Mouse (Mus musculus) gastrocnemius, adult 2 months (tissue): ENCODE measurements around the gene Fhdc1. TPM values are rescaled to one million over a fixed set of nuclear protein-coding genes. Genes with fewer than 3 reads are reported as not detected.

Experiments used
- DNase-seq: peaks from one replicate; pipeline ENCODE4 v3.0.0; 2022
- H3K27ac ChIP-seq: fragments of 200-600 bp; 2 replicates; pipeline ENCODE4 v1.8.1; 2022; ENCODE audit warnings: mild to moderate bottlenecking
- H3K4me3 ChIP-seq: fragments of 200-600 bp; 2 replicates; pipeline ENCODE4 v1.8.1; 2022; ENCODE audit warnings: mild to moderate bottlenecking, moderate library complexity
- CTCF ChIP-seq: fragments of 200-600 bp; IDR thresholded peaks from 2 replicates; pipeline ENCODE4 v1.8.1; 2022; ENCODE audit warnings: antibody characterized with exemption, mild to moderate bottlenecking, moderate library complexity
- intact Hi-C: fragments of 180-260 bp; cut with DNase I; formaldehyde crosslinking; loops from one replicate; pipeline ENCODE4 v1.15.1; 2025
- total RNA-seq, 2 experiments: library from RNA; stranded (reverse); gene quantifications; 2 replicates each; pipeline ENCODE4 v1.2.3; 2021

Gene Fhdc1
- total RNA-seq, 2 experiments from 2014 or later = 0.14 to 0.15 TPM

DNA sequence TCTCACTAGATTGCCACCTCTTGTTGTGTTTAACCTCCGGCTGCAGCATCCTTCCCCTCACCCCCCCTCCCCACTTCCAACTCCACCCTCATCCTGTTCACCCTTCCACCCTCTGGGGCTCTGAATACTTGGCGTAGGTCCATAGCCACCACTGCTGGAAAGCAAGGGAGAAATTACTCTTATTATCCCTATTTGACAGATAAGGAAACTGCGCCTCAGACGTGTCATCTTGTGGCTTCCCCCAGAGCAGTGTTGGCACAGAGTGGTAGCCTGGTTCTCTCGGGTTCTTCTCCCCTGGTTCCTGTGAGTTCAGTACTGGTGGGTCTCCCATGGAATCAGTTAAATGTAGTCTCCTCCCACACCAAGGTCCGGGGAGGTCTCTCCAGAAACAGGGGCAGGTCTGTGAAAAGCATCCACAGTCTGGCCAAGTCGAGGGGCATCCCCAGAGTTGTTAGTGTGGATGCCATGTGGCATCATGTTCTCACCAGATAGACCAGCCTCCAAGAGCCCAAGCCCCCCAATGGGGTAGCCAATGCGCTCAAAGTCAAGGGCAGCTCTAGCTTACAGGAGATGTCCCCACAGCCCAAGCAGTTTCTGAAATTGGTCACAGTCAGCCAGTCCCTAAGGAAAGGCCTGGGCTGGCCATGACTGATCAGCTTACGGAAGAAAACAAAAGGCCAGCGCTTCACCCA is 12.7 kb downstream of the Fhdc1 start:
- TF ChIP-seq CTCF = no peak
- intact Hi-C loops = no loop called here
- Histone ChIP-seq H3K27ac (no peak overlapping the region), H3K4me3 (no peak overlapping the region)
- no peak for DNase-seq

DNA sequence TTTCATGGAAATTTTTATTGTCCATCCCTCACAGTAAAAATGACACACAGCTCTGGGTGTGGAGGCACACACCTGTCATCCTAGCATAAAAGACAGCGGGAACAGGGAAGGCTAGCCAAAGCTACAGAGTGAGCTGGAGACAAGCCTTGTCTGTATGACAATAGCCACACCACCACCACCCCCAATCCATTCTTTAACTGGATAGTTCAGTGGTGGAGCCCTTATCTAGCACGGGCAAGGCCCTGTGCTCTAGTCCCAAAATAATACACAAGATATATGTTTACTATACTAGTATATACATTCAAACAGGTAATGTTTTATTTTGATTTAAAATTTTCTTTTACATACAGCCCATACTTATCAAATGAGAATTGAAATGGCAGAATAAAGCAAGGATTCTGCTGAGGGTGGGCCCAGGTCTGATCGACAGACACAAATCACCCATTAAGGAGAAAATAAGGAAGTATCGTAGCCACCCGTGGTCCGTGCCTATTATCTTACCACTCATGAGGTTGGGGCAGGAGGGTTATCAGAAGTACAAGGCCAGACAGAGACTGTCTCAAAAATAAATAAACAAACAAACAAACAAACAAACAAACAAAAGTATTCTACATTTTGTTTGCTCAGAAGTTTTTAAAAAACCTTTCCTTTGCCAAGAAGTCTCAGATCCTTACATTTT is 14.3 kb downstream of the Fhdc1 start:
- TF ChIP-seq CTCF = no peak

DNA sequence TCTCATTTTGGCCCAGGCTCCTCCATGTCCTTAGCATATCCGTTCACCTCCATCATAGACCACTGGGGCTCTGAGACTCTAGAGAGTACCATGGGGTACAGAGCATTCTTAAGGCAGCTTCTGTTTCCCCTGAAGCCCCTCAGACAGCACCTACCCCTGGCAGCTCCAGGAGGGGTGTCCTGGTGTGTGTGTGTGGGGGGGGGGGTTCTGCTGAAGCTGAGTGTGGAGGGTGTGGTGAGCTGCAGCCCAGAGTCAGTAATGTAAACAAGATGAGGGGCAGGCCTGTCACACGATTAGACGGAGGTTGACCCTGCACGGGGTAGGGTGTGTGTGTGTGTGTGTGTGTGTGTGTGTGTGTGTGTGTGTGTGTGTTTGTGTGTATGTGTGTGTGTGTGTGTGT is 18.5 kb downstream of the Fhdc1 start:
- intact Hi-C loops = no loop called here
- no peak for TF ChIP-seq CTCF
- no peak for DNase-seq
- Histone ChIP-seq H3K27ac (no peak overlapping the region), H3K4me3 (no peak overlapping the region)

More for the DNA sequence above, 14.3 kb downstream of the Fhdc1 start:
- H3K4me3 ChIP-seq = no peak overlapping the region
- no peak for DNase-seq
- intact Hi-C loops = no loop called here
- H3K27ac ChIP-seq = no peak overlapping the region

DNA sequence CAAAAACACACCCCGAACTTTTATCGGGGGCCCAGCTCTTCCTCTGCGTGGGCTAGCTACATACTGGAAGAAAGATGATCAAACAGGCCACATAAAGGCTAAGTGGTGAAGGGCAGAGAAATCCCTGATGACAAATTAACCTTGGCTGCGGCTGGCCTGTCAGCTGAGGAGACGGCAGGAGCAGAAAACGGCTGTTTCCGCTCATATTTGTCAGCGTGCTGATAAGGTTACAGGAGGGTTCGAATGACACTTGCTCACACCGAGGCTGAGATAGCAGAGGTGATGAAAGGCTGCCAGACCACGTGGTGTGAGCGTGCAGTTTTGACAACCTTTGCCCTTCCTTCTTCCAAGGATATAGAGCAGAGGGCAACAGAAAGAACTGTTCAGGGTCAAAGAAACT is 19.3 kb downstream of the Fhdc1 start:
- no peak for DNase-seq
- H3K4me3 ChIP-seq = no peak overlapping the region
- no peak for TF ChIP-seq CTCF
- intact Hi-C loops = no loop called here
- no peak overlapping the region for H3K27ac ChIP-seq

DNA sequence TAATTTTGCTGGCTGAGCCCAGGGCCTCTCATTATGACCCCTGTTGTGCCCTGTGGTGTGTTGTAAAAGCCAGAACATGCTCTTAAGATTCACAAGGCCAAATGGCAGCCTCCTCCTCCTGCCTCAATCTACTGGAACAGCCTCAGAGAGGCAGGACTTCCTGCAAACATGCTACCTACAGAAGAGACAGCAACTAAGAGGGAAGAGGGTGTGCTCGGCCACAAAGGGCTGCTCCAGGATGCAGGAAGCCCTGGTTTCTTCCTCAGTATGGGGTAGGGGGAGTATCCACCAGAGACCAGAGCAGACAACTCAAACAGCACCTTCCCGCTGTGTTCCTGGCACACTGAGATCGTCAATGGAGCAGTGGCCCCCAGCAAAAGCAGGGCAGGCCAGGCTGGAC is 19.7 kb downstream of the Fhdc1 start:
- H3K27ac ChIP-seq = no peak overlapping the region
- no peak overlapping the region for H3K4me3 ChIP-seq
- no peak for DNase-seq
- intact Hi-C loops = no loop called here
- no peak for TF ChIP-seq CTCF

DNA sequence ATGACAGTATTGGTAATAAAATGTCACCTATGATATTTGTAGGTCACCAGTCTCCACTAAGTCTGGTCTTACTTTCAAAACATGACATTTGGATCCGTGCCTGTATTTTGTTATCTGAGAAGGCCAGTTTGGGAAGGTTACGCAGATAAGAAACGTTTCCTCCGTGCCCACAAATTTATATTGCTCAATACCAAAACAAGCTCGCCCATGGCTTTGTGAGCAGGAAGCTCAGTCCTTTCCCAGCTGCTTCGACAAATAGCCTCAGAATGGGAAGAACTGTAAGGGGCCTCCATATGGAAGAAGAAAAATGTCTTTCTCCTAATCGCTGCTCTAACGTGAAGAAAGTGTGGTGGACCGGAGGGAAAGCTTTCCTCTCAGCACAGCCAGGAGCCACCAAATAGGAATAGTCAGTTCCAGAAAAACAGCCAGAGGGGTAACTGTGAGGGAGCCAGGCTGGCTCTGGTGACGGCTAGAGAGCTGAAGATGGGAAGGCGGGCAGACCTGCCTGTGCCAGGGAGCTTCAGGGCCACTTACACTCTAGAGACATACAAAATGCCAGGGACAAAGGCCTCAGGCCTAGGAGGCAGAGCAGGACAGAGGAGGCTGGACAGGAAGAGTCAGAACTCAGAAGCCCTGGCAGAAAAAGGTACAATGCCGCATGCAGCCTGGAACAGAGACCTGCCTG is 24.4 kb downstream of the Fhdc1 start:
- H3K4me3 ChIP-seq = no peak overlapping the region
- no peak for DNase-seq
- H3K27ac ChIP-seq = peak overlapping the region; percentile 40; the same call in 1 of the 2 replicates
- TF ChIP-seq CTCF = no peak
- intact Hi-C loops = no loop called here

DNA sequence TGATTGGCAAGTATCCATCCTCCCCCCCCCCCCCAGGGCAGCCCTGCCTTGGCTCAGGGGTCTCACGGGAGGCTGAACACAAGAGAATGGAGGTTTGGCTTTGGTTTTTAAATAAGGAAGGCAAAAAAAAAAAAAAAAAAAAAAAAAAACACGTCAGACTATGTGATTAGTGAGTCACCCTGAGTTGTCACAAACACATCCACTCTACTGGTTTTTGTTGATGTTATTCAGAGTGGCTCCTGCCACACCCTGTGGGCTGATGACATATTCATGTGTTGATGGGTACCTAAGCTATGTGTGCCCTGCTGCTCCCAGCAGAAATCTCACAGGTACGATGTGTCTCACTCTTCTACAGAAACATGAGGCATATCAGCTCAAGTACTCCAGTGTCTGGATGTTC is 29.6 kb downstream of the Fhdc1 start:
- H3K4me3 ChIP-seq = no peak overlapping the region
- no peak for TF ChIP-seq CTCF
- H3K27ac ChIP-seq = no peak overlapping the region
- intact Hi-C loops = no loop called here
- no peak for DNase-seq

DNA sequence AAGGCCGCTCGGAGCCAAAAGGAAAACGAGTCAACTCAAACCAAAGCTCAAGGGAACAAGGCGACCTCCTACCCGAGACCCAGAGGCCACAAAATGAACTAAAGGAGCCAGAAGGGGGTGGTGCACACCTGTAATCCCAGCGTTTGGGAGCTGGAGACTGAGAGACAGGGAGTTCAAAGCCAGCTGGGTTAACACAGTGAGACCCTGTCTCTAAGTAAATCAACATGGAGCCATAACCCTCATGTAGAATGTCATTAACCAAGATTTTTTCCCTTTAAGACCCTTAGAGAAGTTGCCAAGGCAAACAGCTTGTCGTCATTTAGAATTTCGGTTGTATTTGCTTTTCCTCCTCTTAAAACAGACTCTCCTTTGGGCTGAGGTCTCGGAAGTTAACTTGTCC is 31.2 kb downstream of the Fhdc1 start:
- no peak for TF ChIP-seq CTCF
- intact Hi-C loops = no loop called here
- DNase-seq = no peak
- Histone ChIP-seq H3K27ac (no peak overlapping the region), H3K4me3 (no peak overlapping the region)

DNA sequence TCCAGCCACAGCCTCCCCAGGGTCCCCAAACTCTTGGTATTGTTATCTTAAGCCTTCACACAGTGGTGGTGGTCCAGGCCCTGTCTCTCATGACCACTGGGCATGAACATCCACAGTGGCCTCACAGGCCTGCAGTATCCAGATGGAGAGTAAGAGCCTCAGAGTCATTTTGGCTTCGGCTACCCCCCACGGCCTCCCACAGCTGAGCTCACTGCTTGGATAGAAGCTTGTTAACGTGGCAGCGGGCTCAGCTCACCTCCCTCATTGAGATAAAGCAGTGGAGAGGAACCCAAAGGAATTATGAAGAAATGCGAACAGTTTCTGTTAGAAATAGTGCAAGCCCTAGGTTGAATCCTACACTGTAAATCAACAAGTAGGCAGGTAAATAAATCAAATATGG is 32.4 kb downstream of the Fhdc1 start:
- intact Hi-C loops = no loop called here
- Histone ChIP-seq H3K27ac (no peak overlapping the region), H3K4me3 (no peak overlapping the region)
- no peak for DNase-seq
- TF ChIP-seq CTCF = no peak

DNA sequence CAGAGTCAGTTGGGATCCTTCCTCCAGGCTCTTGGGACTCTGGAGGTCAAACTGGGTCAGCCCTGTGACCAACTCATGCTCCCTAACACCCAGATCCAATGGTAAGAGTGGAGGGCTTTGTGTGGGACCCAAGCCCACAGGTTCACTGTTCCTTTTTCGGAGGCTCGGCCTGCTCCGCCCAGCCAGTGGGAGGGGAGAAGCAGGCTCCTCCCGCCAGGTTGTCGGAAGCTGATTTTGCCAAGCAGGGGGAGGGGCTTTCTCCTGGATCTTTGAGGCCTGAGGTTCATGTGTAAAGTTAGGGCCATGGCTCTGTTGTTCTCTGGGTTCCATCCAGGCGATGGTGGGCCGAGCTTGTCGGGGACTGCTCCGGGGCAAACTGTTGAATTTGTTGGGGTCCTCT is 34.4 kb downstream of the Fhdc1 start:
- Histone ChIP-seq H3K27ac (no peak overlapping the region), H3K4me3 (no peak overlapping the region)
- no peak for TF ChIP-seq CTCF
- no peak for DNase-seq
- intact Hi-C loops = no loop called here

DNA sequence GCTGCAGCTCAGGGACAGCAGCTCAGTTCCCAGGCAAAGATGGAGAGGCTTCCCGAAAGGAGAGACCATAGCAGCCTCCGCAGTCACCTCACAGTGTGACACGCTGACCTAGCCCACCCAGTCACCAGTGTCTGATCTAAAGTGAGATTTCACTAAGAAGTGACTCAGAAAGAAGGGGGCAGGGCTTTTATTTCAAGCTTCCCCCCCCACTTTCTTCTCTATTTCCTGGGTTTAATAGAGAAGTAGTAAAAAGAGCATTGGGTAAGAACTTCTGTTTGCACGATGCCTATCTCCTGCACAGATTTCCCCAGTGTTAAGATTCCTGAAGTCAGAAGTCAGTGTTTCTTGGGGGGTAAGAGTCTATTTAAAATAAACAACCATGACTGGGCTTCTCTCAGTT is 37.3 kb downstream of the Fhdc1 start:
- no peak for TF ChIP-seq CTCF
- H3K4me3 ChIP-seq = no peak overlapping the region
- no peak overlapping the region for H3K27ac ChIP-seq
- intact Hi-C loops = no loop called here
- DNase-seq = no peak

DNA sequence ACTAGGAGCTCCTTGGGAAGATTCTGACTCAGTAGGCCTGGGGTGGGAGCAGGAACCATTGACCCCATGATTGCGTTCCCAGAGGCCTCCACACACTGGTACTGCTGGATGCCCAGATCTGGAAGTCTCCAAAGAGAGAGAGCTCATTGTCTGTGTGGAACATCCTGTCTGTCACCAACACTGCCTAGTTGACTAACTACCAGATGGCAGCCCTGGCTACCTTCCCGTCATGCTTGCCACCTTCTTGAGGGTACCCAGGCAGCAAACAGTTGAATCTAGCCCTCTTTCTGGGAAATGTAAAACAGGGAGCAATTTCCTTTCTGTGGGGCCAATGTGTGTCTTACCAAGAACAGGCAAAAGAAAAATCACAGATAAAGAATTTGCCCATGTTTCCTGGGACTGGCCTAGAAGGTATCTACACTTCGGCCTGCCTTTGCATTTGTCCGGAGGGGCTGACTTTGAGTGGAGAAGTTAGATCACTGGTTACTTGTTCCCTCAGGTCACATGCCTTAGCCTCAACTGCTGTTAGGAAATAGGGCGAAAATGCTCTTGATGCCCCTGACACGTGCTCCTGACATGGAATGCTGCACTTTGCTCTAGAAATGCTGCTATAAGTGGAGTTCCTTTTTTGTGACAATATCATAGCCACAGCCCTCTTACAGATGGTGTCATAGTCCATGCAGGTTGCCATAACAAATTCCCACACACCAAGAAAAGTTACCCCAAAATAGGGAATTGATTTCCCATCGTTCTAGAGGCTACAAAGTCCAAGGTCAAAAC is 40.6 kb downstream of the Fhdc1 start:
- no peak overlapping the region for H3K27ac ChIP-seq
- no peak overlapping the region for H3K4me3 ChIP-seq
- TF ChIP-seq CTCF = no peak
- intact Hi-C loops = no loop called here
- DNase-seq = no peak

DNA sequence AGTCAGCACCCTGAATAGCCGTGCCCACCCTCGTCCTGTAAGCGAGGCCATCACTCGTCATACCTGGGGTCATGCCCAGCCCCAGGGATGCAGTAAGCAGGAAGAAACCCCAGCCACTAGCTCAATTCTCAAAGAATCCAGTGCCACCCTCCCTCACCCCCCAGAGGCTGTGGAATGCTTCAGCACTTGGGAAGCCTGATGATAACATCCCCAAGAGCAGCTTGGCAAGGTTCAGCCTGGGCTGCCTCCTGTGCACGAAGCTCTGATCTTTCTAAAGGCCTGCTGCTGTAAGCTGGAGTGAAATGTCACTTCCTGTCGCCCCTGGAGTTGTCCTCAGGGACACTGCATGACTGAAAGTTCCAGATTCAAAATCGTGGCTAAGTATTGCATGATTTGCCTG is 41.4 kb downstream of the Fhdc1 start:
- no peak for TF ChIP-seq CTCF
- H3K27ac ChIP-seq = no peak overlapping the region
- DNase-seq = no peak

More for the DNA sequence above, 41.4 kb downstream of the Fhdc1 start:
- intact Hi-C loops = no loop called here
- H3K4me3 ChIP-seq = no peak overlapping the region
